In genomic region chr11:30190119-30190518, GRCm38 (mm10) we compare ENCODE assay signal across 14 mouse cellular contexts.
DNase-seq lines count a peak whose midpoint lies in the region; ATAC-seq and TF ChIP-seq lines count a peak whose summit lies in the region.
"Had no signal": no experiment of that assay in that cellular context is flagged by ENCODE, and none has a peak within 500 bp of the region (broad histone marks: within the 10 kb centered on the region; RNA-seq: fewer than 3 reads in every experiment).

No protein-coding gene starts in this region.

- H3K9ac ChIP-seq in intestine, embryonic 16.5 days (ENCODE audit: low read depth, low read length): no peak overlapping the region
- H3K9ac ChIP-seq in forebrain, embryonic 12.5 days: no peak overlapping the region
- no peak overlapping the region for H3K9ac ChIP-seq in liver, postnatal 0 days (replicated peaks)
- H3K9ac ChIP-seq: lung, embryonic 14.5 days had no signal

- no peak for DNase-seq in thymus, adult 2 months
- DNase-seq in thymus, postnatal 0 days (ENCODE audit: low spot score): no peak
- peak; percentile 31 for DNase-seq in splenic B cell, adult 2 months (ENCODE audit: low read depth, low spot score)
- no peak for DNase-seq in liver, postnatal 0 days
- DNase-seq in T-cell, adult 2 months (ENCODE audit: low spot score): no peak
- DNase-seq: cerebellum, adult 18-20 months; gastrocnemius, postnatal 14 days; kidney, adult 9 months; lung, embryonic 14.5 days; thymus, postnatal 4 days had no signal

- peak overlapping the region; percentile 3 for H3K27ac ChIP-seq in thymus, adult 2 months (ENCODE audit: control insufficient read depth, insufficient read depth, low read length)
- H3K27ac ChIP-seq in intestine, embryonic 16.5 days (ENCODE audit: low read length): peak overlapping the region; percentile 24; the same call in 1 of the 2 replicates
- H3K27ac ChIP-seq in forebrain, embryonic 12.5 days: no peak overlapping the region
- no peak overlapping the region for H3K27ac ChIP-seq in liver, postnatal 0 days (ENCODE audit: low read depth)
- H3K27ac ChIP-seq: heart, embryonic 10.5 days had no signal

- no peak overlapping the region for H3K4me2 ChIP-seq in intestine, embryonic 16.5 days (ENCODE audit: low read depth, low read length)
- H3K4me2 ChIP-seq in forebrain, embryonic 12.5 days: no peak overlapping the region
- H3K4me2 ChIP-seq in liver, postnatal 0 days (ENCODE audit: low read depth, low read length): no peak overlapping the region
- H3K4me2 ChIP-seq: lung, embryonic 14.5 days had no signal

- no peak overlapping the region for H3K4me3 ChIP-seq in thymus, adult 2 months (ENCODE audit: control insufficient read depth, insufficient read depth, low read length)
- no peak overlapping the region for H3K4me3 ChIP-seq in intestine, embryonic 16.5 days (ENCODE audit: low read length)
- H3K4me3 ChIP-seq in forebrain, embryonic 12.5 days (replicated peaks): no peak overlapping the region
- no peak overlapping the region for H3K4me3 ChIP-seq in liver, postnatal 0 days (ENCODE audit: low read depth, low read length)
- H3K4me3 ChIP-seq: heart, embryonic 10.5 days had no signal

- no peak for TF ChIP-seq CTCF in thymus, adult 2 months (IDR thresholded peaks at IDR 0.05; ENCODE audit: borderline replicate concordance, control insufficient read depth, extremely low read depth, insufficient read depth, low read length, poor library complexity)
- no peak for TF ChIP-seq CTCF in liver, postnatal 0 days (IDR thresholded peaks at IDR 0.05; ENCODE audit: low read depth)

- H3K36me3 ChIP-seq in thymus, adult 2 months (ENCODE audit: control insufficient read depth, insufficient read depth, low read length): no peaks in the 10 kb centered on the region
- no peaks in the 10 kb centered on the region for H3K36me3 ChIP-seq in intestine, embryonic 16.5 days (ENCODE audit: control insufficient read depth, insufficient read depth, low read length)
- H3K36me3 ChIP-seq in splenic B cell, adult 2 months (ENCODE audit: control insufficient read depth, insufficient read depth, low read length, poor library complexity, severe bottlenecking): no peaks in the 10 kb centered on the region
- no peaks in the 10 kb centered on the region for H3K36me3 ChIP-seq in forebrain, embryonic 12.5 days (replicated peaks)
- H3K36me3 ChIP-seq in liver, postnatal 0 days (replicated peaks; ENCODE audit: insufficient read depth, low read length): no peaks in the 10 kb centered on the region

- no peak for TF ChIP-seq POLR2A in thymus, adult 2 months (IDR thresholded peaks at IDR 0.05; ENCODE audit: control insufficient read depth, extremely low read depth, insufficient read depth, low read length, poor library complexity)

- H3K9me3 ChIP-seq in intestine, embryonic 16.5 days (ENCODE audit: control insufficient read depth, low read length): no peaks in the 10 kb centered on the region
- no peaks in the 10 kb centered on the region for H3K9me3 ChIP-seq in forebrain, embryonic 12.5 days
- no peaks in the 10 kb centered on the region for H3K9me3 ChIP-seq in liver, postnatal 0 days (ENCODE audit: low read length)
- H3K9me3 ChIP-seq: heart, embryonic 10.5 days had no signal

- peak; percentile 41 for ATAC-seq in activated CD4-positive, CD25-positive, alpha-beta regulatory T cell, adult 4 months
- 0 out of 2 replicates have a peak, but pooled peaks have one; percentile 6 for ATAC-seq in intestine, embryonic 16.5 days
- ATAC-seq in forebrain, embryonic 12.5 days (ENCODE audit: low FRiP score): no peak
- ATAC-seq in liver, postnatal 0 days: no peak

- 51% methylated on average over 3 of the region's 3 CpGs for WGBS in thymus, adult 2 months
- WGBS in intestine, embryonic 16.5 days: 76% methylated on average over 3 of the region's 3 CpGs
- WGBS in forebrain, embryonic 12.5 days: 94% methylated on average over 3 of the region's 3 CpGs
- 65% methylated on average over 3 of the region's 3 CpGs for WGBS in liver, postnatal 0 days (ENCODE audit: insufficient replicate concordance)

- TF ChIP-seq EP300 in liver, postnatal 0 days (IDR thresholded peaks at IDR 0.05; ENCODE audit: low read depth): no peak

- H3K27me3 ChIP-seq in thymus, adult 2 months (ENCODE audit: control insufficient read depth, insufficient read depth, low read length): no peaks in the 10 kb centered on the region
- H3K27me3 ChIP-seq in intestine, embryonic 16.5 days (replicated peaks; ENCODE audit: control insufficient read depth, insufficient read depth, low read length): no peaks in the 10 kb centered on the region
- no peaks in the 10 kb centered on the region for H3K27me3 ChIP-seq in splenic B cell, adult 2 months (ENCODE audit: control insufficient read depth, insufficient read depth, low read length, poor library complexity, severe bottlenecking)
- no peaks in the 10 kb centered on the region for H3K27me3 ChIP-seq in forebrain, embryonic 12.5 days
- no peaks in the 10 kb centered on the region for H3K27me3 ChIP-seq in liver, postnatal 0 days (ENCODE audit: insufficient read depth, low read length)

- H3K4me1 ChIP-seq in thymus, adult 2 months (replicated peaks; ENCODE audit: control insufficient read depth, insufficient read depth, low read length): peaks cover 19% of the 10 kb centered on the region
- peaks cover 38% of the 10 kb centered on the region for H3K4me1 ChIP-seq in intestine, embryonic 16.5 days (ENCODE audit: control insufficient read depth, insufficient read depth, low read length)
- H3K4me1 ChIP-seq in forebrain, embryonic 12.5 days: peaks cover 11% of the 10 kb centered on the region
- peaks cover 27% of the 10 kb centered on the region for H3K4me1 ChIP-seq in liver, postnatal 0 days (ENCODE audit: insufficient read depth)

Comparison
In these comparisons a context has a peak if more than half of its experiments do, and no peak if none do; other contexts are left out.
1. H3K27ac ChIP-seq: peak in thymus, adult 2 months (single experiment) and intestine, embryonic 16.5 days (single experiment); none in forebrain, embryonic 12.5 days (single experiment) and liver, postnatal 0 days (single experiment).
2. ATAC-seq: peak in activated CD4-positive, CD25-positive, alpha-beta regulatory T cell, adult 4 months (single experiment) and intestine, embryonic 16.5 days (single experiment); none in forebrain, embryonic 12.5 days (single experiment) and liver, postnatal 0 days (single experiment).